Mouse (Mus musculus) mouse embryonic stem cell (cell line): ENCODE measurements around the gene Gm3327.
"Not testable (repeated sequence)": the region's sequence is repeated elsewhere in the genome, so short reads cannot be mapped to it uniquely, and the experiment has no call there.

Experiments
- in situ Hi-C, 2 experiments: fragments of 300-500 bp; cut with MboI; formaldehyde crosslinking; loops; 1 replicate in 1 of 2; 3 replicates in 1 of 2; pipeline ENCODE4 v1.14.3; 2019 to 2020; ENCODE audit warnings: low sequenced_read_pairs in 2 of 2, low pct_unique_long_range_greater_than_20kb in 1 of 2, mixed read lengths in 1 of 2; ENCODE audit not compliant: unreplicated experiment in 1 of 2

Gm3327 gene

DNA sequence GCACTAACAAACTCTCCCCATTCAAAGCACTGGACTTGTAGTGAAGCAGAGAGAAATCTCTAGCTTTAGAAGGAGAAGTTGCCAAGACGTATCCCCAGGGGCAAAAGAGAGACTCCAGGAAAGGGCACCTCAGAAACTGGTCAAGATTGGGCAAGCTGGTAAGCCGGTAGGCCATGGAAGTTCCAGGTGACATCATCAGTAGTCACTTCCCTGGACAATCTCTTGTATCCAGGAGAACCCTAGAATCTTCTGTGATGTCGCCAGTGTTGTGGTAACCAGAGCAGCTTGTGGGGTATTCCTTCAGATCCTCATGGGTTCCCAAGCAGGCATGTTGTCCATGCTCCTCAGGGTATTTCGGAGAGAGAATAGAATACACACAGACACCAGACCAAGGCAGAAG lies at the start of gene Gm3327:
TSS of gene Gm3327 (plus strand) at position 301 of the 400 bp plus-strand sequence.
- in situ Hi-C loops: not testable (repeated sequence)

DNA sequence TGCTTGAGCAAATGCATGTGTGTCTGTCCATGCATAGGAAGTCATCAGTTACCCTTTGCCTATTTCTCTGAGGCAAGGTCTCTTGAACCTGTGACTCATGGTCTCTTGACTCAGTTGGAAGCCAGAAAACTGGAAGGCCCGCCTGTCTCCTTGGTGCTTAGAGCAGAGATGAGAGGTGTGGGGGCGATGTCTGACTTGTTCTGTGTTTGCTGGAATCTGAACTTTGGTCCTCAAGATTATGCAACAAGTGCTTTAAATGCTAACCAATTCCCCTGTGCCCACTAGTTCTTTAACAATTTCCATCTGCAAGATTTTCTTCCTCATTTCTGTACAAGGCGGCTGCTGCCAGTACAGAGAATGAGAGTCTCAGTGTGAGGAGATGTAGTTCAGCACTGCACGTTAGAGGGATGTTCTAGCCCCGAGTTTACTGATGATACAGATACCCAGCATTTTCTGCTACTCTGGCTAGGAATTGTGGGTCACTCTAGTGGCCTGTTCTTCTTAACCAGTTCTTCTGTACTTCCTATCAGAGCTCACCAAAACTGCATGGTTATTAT lies 45.8 kb upstream of the Gm3327 start:
- in situ Hi-C loops: not testable (repeated sequence)

DNA sequence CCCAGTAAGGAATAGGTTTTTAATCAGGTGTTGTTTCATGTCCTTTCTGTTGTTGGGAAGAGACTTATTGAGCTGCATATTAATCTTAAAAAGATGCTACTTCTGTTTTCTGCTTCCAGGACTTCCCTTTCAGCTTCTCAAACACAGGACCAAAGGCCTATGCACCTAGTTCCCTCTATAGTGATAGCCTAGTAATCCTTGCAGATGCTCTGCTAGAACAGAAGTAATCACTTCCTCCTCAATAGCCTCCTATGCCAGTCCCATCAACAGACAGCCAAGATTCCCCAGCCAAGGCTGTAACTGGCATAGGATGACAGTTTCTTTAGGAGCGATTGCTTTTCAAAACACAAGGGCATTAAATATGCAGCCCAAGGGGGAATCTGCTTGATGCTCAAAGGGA lies 37.1 kb upstream of the Gm3327 start:
- in situ Hi-C loops: not testable (repeated sequence)

DNA sequence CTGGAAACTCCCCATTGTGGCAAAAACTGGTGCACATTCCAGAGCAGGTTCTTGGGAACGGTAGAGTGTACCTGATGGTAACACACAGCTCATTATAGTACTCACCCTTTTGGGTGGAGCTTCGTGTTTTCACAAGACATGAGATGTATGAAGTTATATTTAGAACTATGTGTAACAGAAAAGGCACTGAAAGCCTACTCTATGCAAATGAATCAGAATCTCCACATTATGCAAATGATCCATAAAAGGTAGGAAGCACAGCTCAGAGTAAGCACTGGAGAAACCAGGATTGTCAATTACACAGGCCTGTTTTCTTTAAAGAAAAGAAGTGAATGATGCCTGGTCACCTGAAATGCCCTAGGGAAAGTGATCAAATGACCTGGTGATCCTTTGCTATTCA lies 36.1 kb upstream of the Gm3327 start:
- in situ Hi-C loops: not testable (repeated sequence)

DNA sequence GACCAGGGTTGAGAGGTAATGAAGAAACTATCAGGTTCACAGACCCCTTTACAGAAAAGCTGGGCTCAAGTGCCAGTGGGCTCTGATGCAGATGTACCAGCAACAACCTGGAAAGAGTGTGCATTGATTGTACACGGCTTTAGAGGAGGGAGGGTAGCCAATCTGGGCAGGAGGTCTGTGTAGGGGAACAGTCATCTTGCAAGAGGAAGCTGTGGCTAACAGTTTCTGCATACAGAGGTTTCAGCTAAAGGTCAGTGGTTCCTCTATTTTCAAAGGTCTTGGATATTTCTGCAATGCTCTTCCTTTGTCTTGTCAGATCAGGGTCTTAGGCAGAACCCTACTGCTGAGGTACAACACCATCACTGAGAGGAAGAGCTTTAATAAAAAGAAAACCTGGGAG lies 32.1 kb upstream of the Gm3327 start:
- in situ Hi-C loops: not testable (repeated sequence)

DNA sequence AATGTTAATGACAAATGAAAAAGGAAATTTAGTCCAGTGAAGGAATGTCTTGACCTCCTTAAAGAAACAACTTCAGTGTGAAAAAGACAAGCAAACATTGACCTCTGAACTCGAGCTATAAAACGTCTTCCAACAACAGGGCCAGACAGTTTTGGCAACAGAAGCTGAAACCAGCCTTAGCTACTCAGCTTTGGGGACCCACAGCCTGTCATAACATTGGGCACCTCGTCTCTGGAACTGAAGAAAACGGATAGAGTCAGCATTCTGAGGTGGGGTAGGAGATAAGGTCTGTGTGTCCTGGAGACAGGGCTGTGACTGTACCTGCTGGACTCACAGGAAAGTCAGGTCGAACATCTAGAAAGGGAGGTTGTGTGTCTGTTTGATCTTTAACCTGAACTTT lies 29.2 kb upstream of the Gm3327 start:
- in situ Hi-C loops: not testable (repeated sequence)

DNA sequence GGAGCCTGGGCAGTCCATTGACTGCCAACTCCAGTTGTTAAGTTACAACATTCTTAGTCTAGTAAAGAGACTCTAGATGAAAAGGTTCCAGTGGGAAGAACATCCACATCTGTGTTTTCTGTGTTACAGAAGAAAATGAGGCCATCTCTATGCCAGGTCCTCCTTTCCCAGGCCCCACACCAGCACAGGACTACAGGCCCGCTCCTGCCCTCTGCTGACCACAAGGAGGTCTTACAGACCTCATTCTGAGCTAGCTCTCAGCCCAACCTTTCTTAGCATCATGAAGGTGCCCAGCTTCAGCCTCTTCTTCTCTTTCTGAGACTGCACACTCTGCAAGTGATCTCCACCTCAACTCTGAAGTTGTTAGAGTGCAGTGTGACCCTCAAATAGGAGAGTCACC lies 23.6 kb upstream of the Gm3327 start:
- in situ Hi-C loops: not testable (repeated sequence)

DNA sequence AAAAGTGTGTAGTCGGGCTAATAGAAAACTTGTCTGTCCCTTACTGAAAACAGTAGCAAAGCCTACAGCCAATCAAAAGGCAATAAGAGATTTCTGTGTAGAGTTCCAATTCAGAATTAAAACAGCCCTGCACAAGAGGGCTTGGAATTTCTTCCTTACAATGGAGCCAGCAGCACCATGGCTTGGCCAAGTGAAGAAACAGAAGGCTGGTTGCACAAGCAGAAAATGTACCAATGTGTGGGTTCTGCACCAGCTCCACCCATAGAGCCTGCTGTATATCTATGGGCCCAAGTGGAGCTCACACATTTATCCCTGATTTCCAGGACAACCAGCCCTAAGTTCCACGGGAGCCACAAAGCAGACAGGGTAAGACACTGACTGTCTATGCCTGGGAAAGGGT lies 21.3 kb upstream of the Gm3327 start, which contains the start of gene Ear2:
TSS of gene Ear2 (plus strand) at position 301 of the 400 bp plus-strand sequence.
- in situ Hi-C loops: not testable (repeated sequence)

DNA sequence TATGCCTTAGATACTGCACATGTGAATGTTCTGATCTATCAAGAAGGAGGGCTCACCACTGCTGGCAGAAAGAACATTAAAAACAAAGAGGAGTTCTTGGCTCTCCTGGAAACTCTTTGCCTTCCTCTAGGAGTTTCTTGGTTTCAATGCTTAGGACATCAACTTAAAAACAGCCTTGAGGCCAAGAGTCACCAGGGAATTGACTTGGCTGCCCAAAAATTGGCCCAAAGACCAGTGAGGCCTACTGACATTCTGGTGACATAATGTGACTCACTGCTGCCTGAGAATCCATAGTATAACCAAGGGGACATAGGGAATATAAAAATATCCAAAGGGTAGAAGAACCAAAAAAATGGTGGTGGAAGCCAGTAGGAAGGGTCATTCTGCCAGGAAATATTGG lies 12.7 kb upstream of the Gm3327 start:
- in situ Hi-C loops: no loop called here
